Mouse (Mus musculus): ENCODE results near the gene Siah1a.

The Siah1a gene

GRCm38 (mm10) chr8:86744313-86745220, 1.2 kb downstream of the Siah1a start:
- DNase-seq (ENCODE audit: low read depth, low spot score), result no peak

GRCm38 (mm10) chr8:86742605-86743345, 3.0 kb downstream of the Siah1a start:
- no peak for DNase-seq (ENCODE audit: low read depth, low spot score)

GRCm38 (mm10) chr8:86741627-86742026, 4.1 kb downstream of the Siah1a start:
- no peak for DNase-seq (ENCODE audit: low read depth, low spot score)

- no peak for DNase-seq (ENCODE audit: low read depth, low spot score)
Measured at GRCm38 (mm10) chr8:86740899-86741298, 4.8 kb downstream of the Siah1a start.

GRCm38 (mm10) chr8:86735446-86736111, 10.2 kb downstream of the Siah1a start:
- DNase-seq (ENCODE audit: low read depth, low spot score), result peak; percentile 46

GRCm38 (mm10) chr8:86734954-86735353, 10.8 kb downstream of the Siah1a start:
- DNase-seq (ENCODE audit: low read depth, low spot score), result no peak

GRCm38 (mm10) chr8:86734171-86734570, 11.6 kb downstream of the Siah1a start:
- no peak for DNase-seq (ENCODE audit: low read depth, low spot score)

- DNase-seq (ENCODE audit: low read depth, low spot score), result no peak
Measured at GRCm38 (mm10) chr8:86730860-86731259, 14.9 kb downstream of the Siah1a start.

- no peak for DNase-seq (ENCODE audit: low read depth, low spot score)
Measured at GRCm38 (mm10) chr8:86730303-86730702, 15.4 kb downstream of the Siah1a start.

- DNase-seq (ENCODE audit: low read depth, low spot score), result peak; percentile 22
Measured at GRCm38 (mm10) chr8:86728224-86728950, 17.3 kb downstream of the Siah1a start.

- no peak for DNase-seq (ENCODE audit: low read depth, low spot score)
Measured at GRCm38 (mm10) chr8:86726959-86727358, 18.8 kb downstream of the Siah1a start.

GRCm38 (mm10) chr8:86721490-86721889, 24.2 kb downstream of the Siah1a start:
- DNase-seq (ENCODE audit: low read depth, low spot score), result no peak

GRCm38 (mm10) chr8:86720756-86721459, 24.8 kb downstream of the Siah1a start:
- peak; percentile 56 for DNase-seq (ENCODE audit: low read depth, low spot score)

GRCm38 (mm10) chr8:86719368-86719767, 26.4 kb downstream of the Siah1a start:
- peak; percentile 48 for DNase-seq (ENCODE audit: low read depth, low spot score)

GRCm38 (mm10) chr8:86718332-86718994, 27.3 kb downstream of the Siah1a start:
- no peak for DNase-seq (ENCODE audit: low read depth, low spot score)

- no peak for DNase-seq (ENCODE audit: low read depth, low spot score)
Measured at GRCm38 (mm10) chr8:86713407-86714188, 32.1 kb downstream of the Siah1a start.

- DNase-seq (ENCODE audit: low read depth, low spot score), result no peak
Measured at GRCm38 (mm10) chr8:86712594-86712993, 33.1 kb downstream of the Siah1a start.

GRCm38 (mm10) chr8:86707873-86708272, 37.9 kb downstream of the Siah1a start:
- DNase-seq (ENCODE audit: low read depth, low spot score), result peak; percentile 89

- DNase-seq (ENCODE audit: low read depth, low spot score), result peak; percentile 57
Measured at GRCm38 (mm10) chr8:86706756-86707155, 39.0 kb downstream of the Siah1a start.

All from CD4-positive, CD25-positive, alpha-beta regulatory T cell, adult 2 months (primary cell).